Mouse (Mus musculus) hindbrain, embryonic 12.5 days (tissue): ENCODE measurements around the gene Btbd19. TPM values are rescaled to one million over a fixed set of nuclear protein-coding genes. Genes with fewer than 3 reads are reported as not detected.
A peak's percentile ranks its signal among the peaks of the same experiment; 100 is the strongest.

ENCODE experiments used
- ATAC-seq: fragments of 200-750 bp; cut with Nextera tagmentation; 2 replicates; pipeline ENCODE4 v1.8.0; 2017; ENCODE audit warnings: moderate TSS enrichment; ENCODE audit not compliant: low FRiP score
- H3K27ac ChIP-seq: fragments of 300-500 bp; sonication (generic); 2 replicates; pipeline ENCODE4 v1.5.1; 2016; ENCODE audit warnings: mild to moderate bottlenecking
- H3K27me3 ChIP-seq: fragments of 300-500 bp; sonication (generic); 2 replicates; pipeline ENCODE4 v1.6.1; 2016; ENCODE audit warnings: mild to moderate bottlenecking
- H3K36me3 ChIP-seq: fragments of 300-500 bp; sonication (generic); 2 replicates; pipeline ENCODE4 v1.6.1; 2016; ENCODE audit warnings: mild to moderate bottlenecking
- H3K4me1 ChIP-seq: fragments of 300-500 bp; sonication (generic); 2 replicates; pipeline ENCODE4 v1.6.1; 2016
- H3K4me2 ChIP-seq: fragments of 300-500 bp; sonication (generic); replicated peaks from 2 replicates; pipeline ENCODE4 v1.6.1; 2016; ENCODE audit warnings: mild to moderate bottlenecking
- H3K4me3 ChIP-seq: fragments of 300-500 bp; sonication (generic); 2 replicates; pipeline ENCODE4 v1.5.1; 2016; ENCODE audit warnings: mild to moderate bottlenecking
- H3K9ac ChIP-seq: fragments of 300-500 bp; sonication (generic); 2 replicates; pipeline ENCODE4 v1.6.1; 2016; ENCODE audit warnings: mild to moderate bottlenecking, moderate library complexity
- H3K9me3 ChIP-seq: fragments of 300-500 bp; sonication (generic); replicated peaks from 2 replicates; pipeline ENCODE4 v1.6.1; 2016; ENCODE audit warnings: mild to moderate bottlenecking
- WGBS: fragments of 180-500 bp; shearing (Covaris S2); methylation state at CpG from one replicate; pipeline ENCODE4 v1.1.7; 2016; 5-methylcytosine and 5-hydroxymethylcytosine counted together
- polyA plus RNA-seq: library from polyadenylated mRNA; unstranded; fragments of >200 nt; fragmentation: Nextera tagmentation; extraction: Ambion mirVana; gene quantifications from 2 replicates; pipeline ENCODE4 v1.2.1, GENCODE M21; 2016

Gene Btbd19
- polyA plus RNA-seq, 1 experiment from 2014 or later: 4.0 TPM

GRCm38 (mm10) chr4:117133366-117133796 lies 7.9 kb upstream of the Btbd19 start:
- Histone ChIP-seq H3K36me3 (peaks cover 15% of the 10 kb centered on the region), H3K27ac (peak overlapping the region; percentile 79), H3K27me3 (0 out of 2 replicates have a peak, but pooled peaks cover 11% of the 10 kb centered on the region), H3K9me3 (no peaks in the 10 kb centered on the region), H3K4me2 (peak overlapping the region; percentile 82), H3K9ac (peak overlapping the region; percentile 84), H3K4me1 (peaks cover 35% of the 10 kb centered on the region), H3K4me3 (peak overlapping the region; percentile 83)
- under 1% methylated on average over 42 of the region's 42 CpGs for WGBS
- peak; percentile 48 for ATAC-seq

GRCm38 (mm10) chr4:117132794-117133143 lies 7.2 kb upstream of the Btbd19 start:
- peak overlapping the region; percentile 83 for H3K4me3 ChIP-seq
- peaks cover 21% of the 10 kb centered on the region for H3K36me3 ChIP-seq
- 0 out of 2 replicates have a peak, but pooled peaks cover 11% of the 10 kb centered on the region for H3K27me3 ChIP-seq
- 0 out of 2 replicates have a peak overlapping the region, but pooled peaks have one; percentile 68 for H3K27ac ChIP-seq
- ATAC-seq: no peak
- H3K9ac ChIP-seq: peak overlapping the region; percentile 84
- peak overlapping the region; percentile 82 for H3K4me2 ChIP-seq
- 3% methylated on average over 11 of the region's 11 CpGs for WGBS
- H3K9me3 ChIP-seq: no peaks in the 10 kb centered on the region
- H3K4me1 ChIP-seq: peaks cover 35% of the 10 kb centered on the region

GRCm38 (mm10) chr4:117131890-117132793 lies 6.6 kb upstream of the Btbd19 start:
- ATAC-seq: peak; percentile 70
- peaks cover 35% of the 10 kb centered on the region for H3K4me1 ChIP-seq

GRCm38 (mm10) chr4:117131198-117131597 lies 5.7 kb upstream of the Btbd19 start:
- peaks cover 22% of the 10 kb centered on the region for H3K36me3 ChIP-seq
- H3K9me3 ChIP-seq: no peaks in the 10 kb centered on the region
- peak overlapping the region; percentile 68 for H3K27ac ChIP-seq
- peak overlapping the region; percentile 83; the same call in 1 of the 2 replicates for H3K4me3 ChIP-seq
- no peak for ATAC-seq
- H3K9ac ChIP-seq: peak overlapping the region; percentile 29
- H3K27me3 ChIP-seq: 0 out of 2 replicates have a peak, but pooled peaks cover 11% of the 10 kb centered on the region
- peak overlapping the region; percentile 82 for H3K4me2 ChIP-seq
- peaks cover 39% of the 10 kb centered on the region for H3K4me1 ChIP-seq
- 46% methylated on average over 6 of the region's 6 CpGs for WGBS

More at GRCm38 (mm10) chr4:117131890-117132793, 6.6 kb upstream of the Btbd19 start:
- Histone ChIP-seq H3K4me2 (peak overlapping the region; percentile 82), H3K9ac (peak overlapping the region; percentile 84), H3K9me3 (no peaks in the 10 kb centered on the region), H3K36me3 (peaks cover 22% of the 10 kb centered on the region), H3K4me3 (peak overlapping the region; percentile 83), H3K27me3 (0 out of 2 replicates have a peak, but pooled peaks cover 11% of the 10 kb centered on the region), H3K27ac (peak overlapping the region; percentile 68)
- 4% methylated on average over 7 of the region's 7 CpGs for WGBS

- Histone ChIP-seq H3K4me1 (peaks cover 43% of the 10 kb centered on the region), H3K4me3 (no peak overlapping the region), H3K9me3 (no peaks in the 10 kb centered on the region), H3K9ac (0 out of 2 replicates have a peak overlapping the region, but pooled peaks have one; percentile 2), H3K36me3 (peaks cover 22% of the 10 kb centered on the region), H3K27ac (peak overlapping the region; percentile 68; the same call in 1 of the 2 replicates), H3K4me2 (peak overlapping the region; percentile 82; the same call in 1 of the 2 replicates), H3K27me3 (0 out of 2 replicates have a peak, but pooled peaks cover 11% of the 10 kb centered on the region)
- WGBS: 43% methylated on average over 6 of the region's 6 CpGs
- ATAC-seq: no peak
Observed at GRCm38 (mm10) chr4:117130790-117131189, 5.3 kb upstream of the Btbd19 start.

GRCm38 (mm10) chr4:117127991-117128686 lies 2.6 kb upstream of the Btbd19 start:
- Histone ChIP-seq H3K27me3 (0 out of 2 replicates have a peak, but pooled peaks cover 11% of the 10 kb centered on the region), H3K9ac (no peak overlapping the region), H3K4me1 (peaks cover 54% of the 10 kb centered on the region), H3K9me3 (no peaks in the 10 kb centered on the region), H3K4me3 (no peak overlapping the region), H3K4me2 (no peak overlapping the region), H3K36me3 (peaks cover 22% of the 10 kb centered on the region), H3K27ac (peak overlapping the region; percentile 4; the same call in 1 of the 2 replicates)
- WGBS: 91% methylated on average over 33 of the region's 33 CpGs
- ATAC-seq: no peak

GRCm38 (mm10) chr4:117126675-117127290 lies 1.3 kb upstream of the Btbd19 start, which contains the start of gene Tctex1d4:
Gene Tctex1d4, plus strand, starts transcription at chr4:117126794.
- Histone ChIP-seq H3K27me3 (0 out of 2 replicates have a peak, but pooled peaks cover under 1% of the 10 kb centered on the region), H3K4me2 (no peak within 1 kb of the TSS), H3K9ac (peak within 1 kb of the TSS; percentile 36; the same call in 1 of the 2 replicates), H3K27ac (peak within 1 kb of the TSS; percentile 79), H3K36me3 (peaks cover 22% of the 10 kb centered on the region), H3K4me3 (no peak within 1 kb of the TSS), H3K9me3 (no peaks in the 10 kb centered on the region), H3K4me1 (peaks cover 44% of the 10 kb centered on the region)
- 84% methylated on average over 9 of the region's 9 CpGs for WGBS
- ATAC-seq: no peak

- Histone ChIP-seq H3K27ac (peak overlapping the region; percentile 79), H3K4me2 (no peak overlapping the region), H3K36me3 (peaks cover 22% of the 10 kb centered on the region), H3K9ac (peak overlapping the region; percentile 36; the same call in 1 of the 2 replicates), H3K27me3 (no peaks in the 10 kb centered on the region), H3K4me1 (peaks cover 40% of the 10 kb centered on the region), H3K9me3 (no peaks in the 10 kb centered on the region), H3K4me3 (no peak overlapping the region)
- WGBS: 45% methylated on average over 15 of the region's 15 CpGs
- ATAC-seq: no peak
Observed at GRCm38 (mm10) chr4:117125910-117126674, 567 bp upstream of the Btbd19 start.

- Histone ChIP-seq H3K4me1 (peaks cover 33% of the 10 kb centered on the region), H3K4me2 (no peak overlapping the region), H3K27ac (peak overlapping the region; percentile 79), H3K36me3 (peaks cover 19% of the 10 kb centered on the region), H3K4me3 (no peak overlapping the region), H3K27me3 (no peaks in the 10 kb centered on the region), H3K9ac (peak overlapping the region; percentile 27; the same call in 1 of the 2 replicates), H3K9me3 (no peaks in the 10 kb centered on the region)
- 60% methylated on average over 14 of the region's 14 CpGs for WGBS
- ATAC-seq: no peak
Observed at GRCm38 (mm10) chr4:117124518-117125347, 792 bp downstream of the Btbd19 start.

GRCm38 (mm10) chr4:117124218-117124517 lies 1.4 kb downstream of the Btbd19 start:
- Histone ChIP-seq H3K4me3 (no peak overlapping the region), H3K9ac (no peak overlapping the region), H3K4me2 (no peak overlapping the region), H3K27ac (no peak overlapping the region), H3K4me1 (peaks cover 35% of the 10 kb centered on the region), H3K36me3 (peaks cover 15% of the 10 kb centered on the region), H3K9me3 (no peaks in the 10 kb centered on the region), H3K27me3 (no peaks in the 10 kb centered on the region)
- ATAC-seq: no peak
- WGBS: 91% methylated on average over 3 of the region's 3 CpGs
